Mouse (Mus musculus): ENCODE measurements at regions not wholly inside any gene's neighbourhood (a gene's known extent, or its start where the extent isn't known, plus 50 kb on each side); places are given as distances from the start of the nearest gene placed in this dataset.

GRCm38 (mm10) chr13:114613909-114614308, 155.2 kb upstream of the Fst start:
- H3K4me2 ChIP-seq = no peak overlapping the region
- no peaks in the 10 kb centered on the region for H3K4me1 ChIP-seq
- H3K27me3 ChIP-seq = no peaks in the 10 kb centered on the region
- no peaks in the 10 kb centered on the region for H3K36me3 ChIP-seq (ENCODE audit: poor library complexity, severe bottlenecking)
- H3K9ac ChIP-seq = no peak overlapping the region
- H3K9me3 ChIP-seq (replicated peaks) = no peaks in the 10 kb centered on the region
- no peak overlapping the region for H3K27ac ChIP-seq
- no peak overlapping the region for H3K4me3 ChIP-seq
- 94% methylated on average over 1 of the region's 1 CpGs for WGBS
- no peak for ATAC-seq

GRCm38 (mm10) chr13:114619416-114619815, 160.7 kb upstream of the Fst start:
- H3K4me2 ChIP-seq = no peak overlapping the region
- H3K27me3 ChIP-seq = no peaks in the 10 kb centered on the region
- no peaks in the 10 kb centered on the region for H3K36me3 ChIP-seq (ENCODE audit: poor library complexity, severe bottlenecking)
- no peak overlapping the region for H3K4me3 ChIP-seq
- no peak overlapping the region for H3K9ac ChIP-seq
- H3K27ac ChIP-seq = no peak overlapping the region
- H3K9me3 ChIP-seq (replicated peaks) = no peaks in the 10 kb centered on the region
- no peaks in the 10 kb centered on the region for H3K4me1 ChIP-seq
- WGBS = 92% methylated on average over 4 of the region's 4 CpGs
- no peak for ATAC-seq

- ATAC-seq = no peak
These were observed 178.0 kb upstream of the Fst start for GRCm38 (mm10) chr13:114636731-114637130.

GRCm38 (mm10) chr13:114639531-114639930, 178.5 kb upstream of the Mocs2 start:
- ATAC-seq = no peak
- H3K4me3 ChIP-seq = no peak overlapping the region
- no peaks in the 10 kb centered on the region for H3K9me3 ChIP-seq (replicated peaks)
- H3K36me3 ChIP-seq (ENCODE audit: poor library complexity, severe bottlenecking) = no peaks in the 10 kb centered on the region
- H3K27ac ChIP-seq = no peak overlapping the region
- H3K9ac ChIP-seq = no peak overlapping the region
- H3K4me1 ChIP-seq = no peaks in the 10 kb centered on the region
- 100% methylated on average over 2 of the region's 2 CpGs for WGBS
- no peak overlapping the region for H3K4me2 ChIP-seq
- H3K27me3 ChIP-seq = no peaks in the 10 kb centered on the region

More at GRCm38 (mm10) chr13:114636731-114637130, 178.0 kb upstream of the Fst start:
- H3K27me3 ChIP-seq = no peaks in the 10 kb centered on the region
- no peaks in the 10 kb centered on the region for H3K4me1 ChIP-seq
- no peaks in the 10 kb centered on the region for H3K36me3 ChIP-seq (ENCODE audit: poor library complexity, severe bottlenecking)
- no peak overlapping the region for H3K27ac ChIP-seq
- H3K9ac ChIP-seq = no peak overlapping the region
- no peak overlapping the region for H3K4me3 ChIP-seq
- WGBS = 95% methylated on average over 4 of the region's 4 CpGs
- H3K4me2 ChIP-seq = no peak overlapping the region
- H3K9me3 ChIP-seq (replicated peaks) = no peaks in the 10 kb centered on the region

- H3K27ac ChIP-seq = no peak overlapping the region
These were observed 176.2 kb upstream of the Mocs2 start for GRCm38 (mm10) chr13:114641688-114642390.

GRCm38 (mm10) chr13:114642901-114643491, 175.0 kb upstream of the Mocs2 start:
- no peak for ATAC-seq
- Histone ChIP-seq H3K4me3 (no peak overlapping the region), H3K9me3 (replicated peaks) (no peaks in the 10 kb centered on the region), H3K4me2 (no peak overlapping the region), H3K27ac (no peak overlapping the region), H3K27me3 (no peaks in the 10 kb centered on the region), H3K36me3 (ENCODE audit: poor library complexity, severe bottlenecking) (no peaks in the 10 kb centered on the region), H3K9ac (no peak overlapping the region), H3K4me1 (no peaks in the 10 kb centered on the region)
- WGBS = 24% methylated on average over 3 of the region's 3 CpGs

More at GRCm38 (mm10) chr13:114641688-114642390, 176.2 kb upstream of the Mocs2 start:
- Histone ChIP-seq H3K4me2 (no peak overlapping the region), H3K36me3 (ENCODE audit: poor library complexity, severe bottlenecking) (no peaks in the 10 kb centered on the region), H3K9me3 (replicated peaks) (no peaks in the 10 kb centered on the region), H3K9ac (no peak overlapping the region), H3K4me3 (no peak overlapping the region), H3K27me3 (no peaks in the 10 kb centered on the region), H3K4me1 (no peaks in the 10 kb centered on the region)
- WGBS = 87% methylated on average over 9 of the region's 9 CpGs
- no peak for ATAC-seq

GRCm38 (mm10) chr13:114643521-114643920, 174.5 kb upstream of the Mocs2 start:
- WGBS = 57% methylated on average over 11 of the region's 11 CpGs
- H3K4me2 ChIP-seq = no peak overlapping the region

GRCm38 (mm10) chr13:114654267-114654666, 163.8 kb upstream of the Mocs2 start:
- no peak for ATAC-seq
- Histone ChIP-seq H3K27me3 (no peaks in the 10 kb centered on the region), H3K9me3 (replicated peaks) (no peaks in the 10 kb centered on the region), H3K4me2 (no peak overlapping the region), H3K4me3 (no peak overlapping the region), H3K27ac (no peak overlapping the region), H3K9ac (no peak overlapping the region), H3K4me1 (no peaks in the 10 kb centered on the region), H3K36me3 (ENCODE audit: poor library complexity, severe bottlenecking) (no peaks in the 10 kb centered on the region)
- 88% methylated on average over 7 of the region's 7 CpGs for WGBS

More at GRCm38 (mm10) chr13:114643521-114643920, 174.5 kb upstream of the Mocs2 start:
- Histone ChIP-seq H3K4me1 (no peaks in the 10 kb centered on the region), H3K9me3 (replicated peaks) (no peaks in the 10 kb centered on the region), H3K4me3 (no peak overlapping the region), H3K36me3 (ENCODE audit: poor library complexity, severe bottlenecking) (no peaks in the 10 kb centered on the region), H3K27me3 (no peaks in the 10 kb centered on the region), H3K27ac (no peak overlapping the region), H3K9ac (no peak overlapping the region)
- no peak for ATAC-seq

- H3K36me3 ChIP-seq (ENCODE audit: poor library complexity, severe bottlenecking) = no peaks in the 10 kb centered on the region
- ATAC-seq = no peak
- H3K9me3 ChIP-seq (replicated peaks) = no peaks in the 10 kb centered on the region
- H3K4me3 ChIP-seq = no peak overlapping the region
- 89% methylated on average over 4 of the region's 4 CpGs for WGBS
- no peak overlapping the region for H3K9ac ChIP-seq
- no peak overlapping the region for H3K4me2 ChIP-seq
- H3K4me1 ChIP-seq = no peaks in the 10 kb centered on the region
- H3K27me3 ChIP-seq = no peaks in the 10 kb centered on the region
- no peak overlapping the region for H3K27ac ChIP-seq
These were observed 163.0 kb upstream of the Mocs2 start for GRCm38 (mm10) chr13:114654953-114655586.

- Histone ChIP-seq H3K4me1 (no peaks in the 10 kb centered on the region), H3K27me3 (no peaks in the 10 kb centered on the region), H3K36me3 (ENCODE audit: poor library complexity, severe bottlenecking) (no peaks in the 10 kb centered on the region), H3K27ac (no peak overlapping the region), H3K4me2 (no peak overlapping the region), H3K9me3 (replicated peaks) (no peaks in the 10 kb centered on the region), H3K9ac (no peak overlapping the region), H3K4me3 (no peak overlapping the region)
- ATAC-seq = no peak
These were observed 145.6 kb upstream of the Mocs2 start for GRCm38 (mm10) chr13:114672411-114672810.

GRCm38 (mm10) chr13:114679703-114680378, 138.2 kb upstream of the Mocs2 start:
- Histone ChIP-seq H3K9ac (no peak overlapping the region), H3K27ac (no peak overlapping the region), H3K4me3 (no peak overlapping the region), H3K9me3 (replicated peaks) (no peaks in the 10 kb centered on the region), H3K4me2 (no peak overlapping the region), H3K36me3 (ENCODE audit: poor library complexity, severe bottlenecking) (no peaks in the 10 kb centered on the region), H3K27me3 (no peaks in the 10 kb centered on the region), H3K4me1 (no peaks in the 10 kb centered on the region)
- WGBS = 77% methylated on average over 5 of the region's 5 CpGs
- ATAC-seq = no peak

GRCm38 (mm10) chr13:114680379-114680733, 137.7 kb upstream of the Mocs2 start:
- ATAC-seq = no peak
- H3K4me2 ChIP-seq = no peak overlapping the region
- no peak overlapping the region for H3K27ac ChIP-seq
- H3K27me3 ChIP-seq = no peaks in the 10 kb centered on the region
- no peak overlapping the region for H3K4me3 ChIP-seq
- no peaks in the 10 kb centered on the region for H3K4me1 ChIP-seq
- H3K9ac ChIP-seq = no peak overlapping the region
- whole genome bisulfite sequencing = 81% methylated on average over 9 of the region's 9 CpGs
- no peaks in the 10 kb centered on the region for H3K36me3 ChIP-seq (ENCODE audit: poor library complexity, severe bottlenecking)
- H3K9me3 ChIP-seq (replicated peaks) = no peaks in the 10 kb centered on the region
